Mouse (Mus musculus) telencephalon, adult 2 months (tissue): ENCODE measurements at regions not wholly inside any gene's neighbourhood (a gene's known extent, or its start where the extent isn't known, plus 50 kb on each side); places are given as distances from the start of the nearest gene placed in this dataset.

Experiments used
- DNase-seq: peaks from one replicate; pipeline ENCODE4 v3.0.0-alpha.2; 2011; ENCODE audit warnings: low read depth, low spot score

GRCm38 (mm10) chr1:13941351-13941750 lies 2151.8 kb downstream of the 4930444P10Rik start:
- DNase-seq: no peak

GRCm38 (mm10) chr1:13938344-13938743 lies 2154.8 kb downstream of the 4930444P10Rik start:
- DNase-seq: no peak

GRCm38 (mm10) chr1:13935938-13936491 lies 2157.1 kb downstream of the 4930444P10Rik start:
- DNase-seq: no peak

- no peak for DNase-seq
These were observed 2164.4 kb downstream of the 4930444P10Rik start for GRCm38 (mm10) chr1:13928679-13929078.

GRCm38 (mm10) chr1:13927964-13928363 lies 2165.2 kb downstream of the 4930444P10Rik start:
- DNase-seq: no peak

- DNase-seq: no peak
These were observed 2167.1 kb downstream of the 4930444P10Rik start for GRCm38 (mm10) chr1:13925994-13926393.

GRCm38 (mm10) chr1:13915216-13915615 lies 2177.9 kb downstream of the 4930444P10Rik start:
- DNase-seq: no peak

- DNase-seq: no peak
These were observed 2214.0 kb downstream of the 4930444P10Rik start for GRCm38 (mm10) chr1:13879126-13879525.

GRCm38 (mm10) chr1:13873925-13874324 lies 2219.2 kb downstream of the 4930444P10Rik start:
- DNase-seq: no peak

GRCm38 (mm10) chr1:13872536-13872935 lies 2220.6 kb downstream of the 4930444P10Rik start:
- no peak for DNase-seq

GRCm38 (mm10) chr1:13870631-13871286 lies 2222.4 kb downstream of the 4930444P10Rik start:
- DNase-seq: peak; percentile 60

GRCm38 (mm10) chr1:13865713-13866112 lies 2227.4 kb downstream of the 4930444P10Rik start:
- no peak for DNase-seq

- no peak for DNase-seq
These were observed 2229.4 kb downstream of the 4930444P10Rik start for GRCm38 (mm10) chr1:13863712-13864111.

GRCm38 (mm10) chr1:13861070-13861511 lies 2232.0 kb downstream of the 4930444P10Rik start:
- DNase-seq: no peak

- no peak for DNase-seq
These were observed 2232.7 kb downstream of the 4930444P10Rik start for GRCm38 (mm10) chr1:13860469-13860868.

- no peak for DNase-seq
These were observed 2233.4 kb downstream of the 4930444P10Rik start for GRCm38 (mm10) chr1:13859723-13860122.

GRCm38 (mm10) chr1:13858371-13859018 lies 2234.6 kb downstream of the 4930444P10Rik start:
- no peak for DNase-seq

- no peak for DNase-seq
These were observed 2236.1 kb downstream of the 4930444P10Rik start for GRCm38 (mm10) chr1:13856998-13857397.

- no peak for DNase-seq
These were observed 2242.0 kb downstream of the 4930444P10Rik start for GRCm38 (mm10) chr1:13851144-13851543.

- no peak for DNase-seq
These were observed 2244.1 kb downstream of the 4930444P10Rik start for GRCm38 (mm10) chr1:13849071-13849470.

- DNase-seq: no peak
These were observed 2246.7 kb downstream of the 4930444P10Rik start for GRCm38 (mm10) chr1:13846336-13846865.

GRCm38 (mm10) chr1:13840309-13840622 lies 2252.9 kb downstream of the 4930444P10Rik start:
- no peak for DNase-seq
